Mouse (Mus musculus): Measurements from ENCODE around the gene Prdx2.

DNA sequence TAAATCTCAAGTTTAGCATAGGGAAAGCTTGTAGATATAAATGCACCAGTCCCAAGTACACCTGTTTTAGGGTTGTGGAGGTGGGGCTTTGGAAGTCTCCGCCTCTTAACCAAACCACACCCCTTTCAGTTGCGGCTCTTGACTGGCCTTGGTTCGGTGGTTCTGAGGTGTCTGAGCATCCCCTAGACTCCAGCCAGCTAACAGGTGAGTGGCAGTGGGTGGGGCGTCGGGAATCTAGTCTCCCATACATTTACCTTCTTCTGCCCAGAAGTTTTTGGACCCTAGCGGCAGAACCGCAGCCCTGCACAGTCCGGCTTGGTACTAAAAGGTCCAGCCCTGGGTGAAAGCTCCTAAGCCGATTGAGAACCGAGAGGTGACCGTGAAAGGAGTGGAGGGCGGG is 19.6 kb upstream of the Prdx2 start:
- TF ChIP-seq GATA1 (IDR thresholded peaks at IDR 0.05; ENCODE audit: borderline replicate concordance, low read length) (no peak), FLI1 (IDR thresholded peaks at IDR 0.05; ENCODE audit: low read length) (no peak)

All from megakaryocyte, embryonic 14.5 days (primary cell).